Mouse (Mus musculus) urinary bladder, postnatal 4 days (tissue): Measurements from ENCODE around the gene Gbf1.
A peak's percentile ranks its signal among the peaks of the same experiment; 100 is the strongest.
"Not testable (repeated sequence)": the region's sequence is repeated elsewhere in the genome, so short reads cannot be mapped to it uniquely, and the experiment has no call there.

ENCODE experiments used
- DNase-seq, 2 experiments: peaks; one replicate each; pipeline ENCODE4 v3.0.0; 2021 to 2022; ENCODE audit warnings: low spot score in 2 of 2

Gbf1 gene

GRCm38 (mm10) chr19:46152127-46152803 lies at the start of gene Gbf1:
Gene Gbf1, plus strand, starts transcription at chr19:46152509.
- DNase-seq, result peak; percentile 89 to 92

GRCm38 (mm10) chr19:46103437-46104186 lies 48.7 kb upstream of the Gbf1 start:
- no peak for DNase-seq

- no peak for DNase-seq
Observed at GRCm38 (mm10) chr19:46104187-46104557, 48.1 kb upstream of the Gbf1 start.

GRCm38 (mm10) chr19:46110214-46110613 lies 42.1 kb upstream of the Gbf1 start:
- no peak for DNase-seq

GRCm38 (mm10) chr19:46110781-46111180 lies 41.5 kb upstream of the Gbf1 start:
- no peak for DNase-seq

GRCm38 (mm10) chr19:46114617-46115016 lies 37.7 kb upstream of the Gbf1 start:
- no peak for DNase-seq

GRCm38 (mm10) chr19:46119458-46119857 lies 32.9 kb upstream of the Gbf1 start:
- no peak for DNase-seq

GRCm38 (mm10) chr19:46120872-46121271 lies 31.4 kb upstream of the Gbf1 start:
- DNase-seq, result no peak

- no peak for DNase-seq
Observed at GRCm38 (mm10) chr19:46123876-46124275, 28.4 kb upstream of the Gbf1 start.

GRCm38 (mm10) chr19:46124651-46125050 lies 27.7 kb upstream of the Gbf1 start:
- DNase-seq, result no peak

- DNase-seq, result no peak
Observed at GRCm38 (mm10) chr19:46126301-46126700, 26.0 kb upstream of the Gbf1 start.

GRCm38 (mm10) chr19:46129737-46130136 lies 22.6 kb upstream of the Gbf1 start:
- DNase-seq, result not testable (repeated sequence)

- DNase-seq, result no peak
Observed at GRCm38 (mm10) chr19:46131283-46131682, 21.0 kb upstream of the Gbf1 start.

- DNase-seq, result peak in 1 of 2 experiments; percentile 26
Observed at GRCm38 (mm10) chr19:46131694-46132525, 20.4 kb upstream of the Gbf1 start, which contains the start of gene Elovl3. Gene Elovl3, plus strand, starts transcription at chr19:46131897.

GRCm38 (mm10) chr19:46132577-46132976 lies 19.7 kb upstream of the Gbf1 start:
- DNase-seq, result no peak

- peak; percentile 78 to 92 for DNase-seq
Observed at GRCm38 (mm10) chr19:46135297-46135696, 17.0 kb upstream of the Gbf1 start.

GRCm38 (mm10) chr19:46135789-46136638 lies 16.3 kb upstream of the Gbf1 start:
- peak in 1 of 2 experiments; percentile 37 for DNase-seq

GRCm38 (mm10) chr19:46136639-46137580 lies 15.4 kb upstream of the Gbf1 start:
- DNase-seq, result peak; percentile 45 to 78

GRCm38 (mm10) chr19:46140324-46140723 lies 12.0 kb upstream of the Gbf1 start:
- no peak for DNase-seq

- no peak for DNase-seq
Observed at GRCm38 (mm10) chr19:46141091-46141490, 11.2 kb upstream of the Gbf1 start.
